ENCODE assay signal across 29 mouse cellular contexts in the genomic region with DNA sequence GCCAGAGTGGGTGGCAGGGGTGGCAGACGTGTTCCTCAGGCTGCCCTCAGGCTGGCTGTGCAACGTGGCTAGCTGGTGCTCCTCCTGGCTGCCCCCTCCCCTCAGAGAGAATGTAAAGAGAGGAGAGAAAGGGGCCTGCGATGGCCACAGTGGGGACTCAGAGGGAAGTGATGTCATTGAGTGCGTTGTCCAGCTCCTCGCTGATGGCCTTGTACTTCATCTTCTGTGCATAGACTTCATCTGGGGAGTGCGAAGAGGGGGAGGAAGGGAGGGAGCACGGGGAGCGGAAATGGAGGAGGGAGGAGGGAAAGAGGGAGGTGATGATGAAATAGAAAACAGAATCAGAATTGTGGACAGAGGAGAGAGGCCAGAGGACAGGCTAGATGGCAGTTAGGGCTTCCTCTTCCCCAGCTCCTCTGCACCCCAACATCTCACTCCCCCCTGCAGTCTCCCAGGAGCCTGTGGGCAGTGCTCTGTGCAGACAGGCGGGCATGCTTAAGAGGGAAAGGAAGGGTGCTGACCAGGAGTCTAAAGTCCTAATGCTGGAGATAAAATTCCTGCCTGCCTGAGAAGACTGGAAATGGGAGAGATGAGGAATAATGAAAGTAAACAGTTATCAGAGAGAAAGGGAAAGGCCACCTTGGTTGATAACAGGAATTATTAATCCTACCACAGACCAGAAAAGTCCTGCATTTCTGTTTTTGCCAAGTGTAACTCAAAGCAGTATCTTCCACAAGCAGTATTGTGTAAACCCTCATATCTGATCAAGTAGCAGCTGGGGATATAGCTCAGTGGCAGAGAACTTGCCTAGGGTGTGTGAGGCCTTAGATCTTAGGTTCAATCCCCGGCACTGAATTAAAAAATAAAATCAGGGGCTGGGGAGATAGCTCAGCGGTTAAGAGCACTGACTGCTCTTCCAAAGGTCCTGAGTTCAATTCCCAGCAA. TPM values are rescaled to one million over a fixed set of nuclear protein-coding genes. Genes with fewer than 3 reads are reported as not detected.
DNase-seq lines count a peak whose midpoint lies in the region; ATAC-seq and TF ChIP-seq lines count a peak whose summit lies in the region.
"Had no signal": no experiment of that assay in that cellular context is flagged by ENCODE, and none has a peak within 500 bp of the region (broad histone marks: within the 10 kb centered on the region; RNA-seq: fewer than 3 reads in every experiment).

No protein-coding gene starts in this region.

- peaks cover 10% of the 10 kb centered on the region for H3K4me1 ChIP-seq in heart, postnatal 0 days (ENCODE audit: control insufficient read depth, insufficient read depth)
- H3K4me1 ChIP-seq in intestine, embryonic 15.5 days (replicated peaks), result peaks cover 12% of the 10 kb centered on the region
- peaks cover 51% of the 10 kb centered on the region for H3K4me1 ChIP-seq in megakaryocyte, embryonic 14.5 days
- peaks cover 14% of the 10 kb centered on the region for H3K4me1 ChIP-seq in midbrain, embryonic 13.5 days (replicated peaks)

- H3K36me3 ChIP-seq in heart, postnatal 0 days (replicated peaks; ENCODE audit: control insufficient read depth, insufficient read depth, low read length), result peaks cover 16% of the 10 kb centered on the region; the same call in 1 of the 2 replicates
- peaks cover 8% of the 10 kb centered on the region for H3K36me3 ChIP-seq in intestine, embryonic 15.5 days
- peaks cover 4% of the 10 kb centered on the region for H3K36me3 ChIP-seq in megakaryocyte, embryonic 14.5 days (replicated peaks; ENCODE audit: low read length)
- H3K36me3 ChIP-seq in midbrain, embryonic 13.5 days, result no peaks in the 10 kb centered on the region
- H3K36me3 ChIP-seq: midbrain, embryonic 12.5 days had no signal

- peak; percentile 4 for DNase-seq in heart, postnatal 0 days (ENCODE audit: low spot score)
- no peak for DNase-seq in heart, postnatal 36 days
- peak; percentile 12 for DNase-seq in yolk sac, embryonic 10.5 days (ENCODE audit: low spot score)
- no peak for DNase-seq in ovary, postnatal 36 days (ENCODE audit: low spot score)
- DNase-seq: cerebellum, adult 11 months; cerebellum, postnatal 25 days; embryo, embryonic 11 days; gastrocnemius, postnatal 10 days; heart, adult 18-20 months; kidney, adult 18-20 months; lung, postnatal 4 days; thymus, postnatal 36 days had no signal

- TF ChIP-seq EP300 in heart, postnatal 0 days (IDR thresholded peaks at IDR 0.05; ENCODE audit: low read depth), result no peak

- intact Hi-C loops in heart, postnatal 36 days (cut with DNase I), result no loop called here

- no peak for ATAC-seq in heart, postnatal 0 days (ENCODE audit: insufficient read depth, low read depth)
- ATAC-seq in intestine, embryonic 15.5 days, result peak; percentile 48
- no peak for ATAC-seq in midbrain, embryonic 13.5 days
- ATAC-seq: forebrain, embryonic 13.5 days; hindbrain, postnatal 0 days had no signal

- no peak overlapping the region for H3K4me2 ChIP-seq in heart, postnatal 0 days (ENCODE audit: low read depth, low read length)
- no peak overlapping the region for H3K4me2 ChIP-seq in intestine, embryonic 15.5 days (replicated peaks)
- H3K4me2 ChIP-seq in midbrain, embryonic 13.5 days (replicated peaks), result no peak overlapping the region
- H3K4me2 ChIP-seq: embryonic facial prominence, embryonic 13.5 days; forebrain, embryonic 13.5 days; midbrain, embryonic 12.5 days had no signal

- H3K9me3 ChIP-seq in heart, postnatal 0 days (replicated peaks; ENCODE audit: control insufficient read depth, low read length), result no peaks in the 10 kb centered on the region
- no peaks in the 10 kb centered on the region for H3K9me3 ChIP-seq in intestine, embryonic 15.5 days
- H3K9me3 ChIP-seq in megakaryocyte, embryonic 14.5 days, result no peaks in the 10 kb centered on the region
- no peaks in the 10 kb centered on the region for H3K9me3 ChIP-seq in midbrain, embryonic 13.5 days
- H3K9me3 ChIP-seq: embryonic facial prominence, embryonic 13.5 days; forebrain, embryonic 13.5 days; midbrain, embryonic 12.5 days had no signal

- 58% methylated on average over 11 of the region's 11 CpGs for WGBS in heart, postnatal 0 days
- 59% methylated on average over 11 of the region's 11 CpGs for WGBS in intestine, embryonic 15.5 days
- 72% methylated on average over 11 of the region's 11 CpGs for WGBS in midbrain, embryonic 13.5 days

- TF ChIP-seq CTCF in heart, postnatal 0 days (IDR thresholded peaks at IDR 0.05; ENCODE audit: low read depth), result no peak

- H3K9ac ChIP-seq in heart, postnatal 0 days (replicated peaks; ENCODE audit: low read depth, low read length), result no peak overlapping the region
- no peak overlapping the region for H3K9ac ChIP-seq in intestine, embryonic 15.5 days
- no peak overlapping the region for H3K9ac ChIP-seq in midbrain, embryonic 13.5 days (replicated peaks)
- H3K9ac ChIP-seq: embryonic facial prominence, embryonic 13.5 days; forebrain, embryonic 13.5 days; midbrain, embryonic 12.5 days had no signal

- no peaks in the 10 kb centered on the region for H3K27me3 ChIP-seq in heart, postnatal 0 days (ENCODE audit: control insufficient read depth, insufficient read depth, low read length)
- peaks cover 5% of the 10 kb centered on the region; the same call in 1 of the 2 replicates for H3K27me3 ChIP-seq in intestine, embryonic 15.5 days (replicated peaks)
- H3K27me3 ChIP-seq in megakaryocyte, embryonic 14.5 days (replicated peaks), result peaks cover 31% of the 10 kb centered on the region
- peaks cover 14% of the 10 kb centered on the region for H3K27me3 ChIP-seq in midbrain, embryonic 13.5 days

- H3K4me3 ChIP-seq in heart, postnatal 0 days (ENCODE audit: low read depth, low read length), result no peak overlapping the region
- H3K4me3 ChIP-seq in intestine, embryonic 15.5 days (replicated peaks), result no peak overlapping the region
- H3K4me3 ChIP-seq in megakaryocyte, embryonic 14.5 days (replicated peaks), result peak overlapping the region; percentile 38
- H3K4me3 ChIP-seq in midbrain, embryonic 13.5 days (replicated peaks), result no peak overlapping the region
- H3K4me3 ChIP-seq: embryonic facial prominence, embryonic 13.5 days; erythroblast, embryonic 14.5 days; forebrain, embryonic 13.5 days; midbrain, embryonic 12.5 days had no signal

- no peak overlapping the region for H3K27ac ChIP-seq in heart, postnatal 0 days (ENCODE audit: low read depth)
- no peak overlapping the region for H3K27ac ChIP-seq in intestine, embryonic 15.5 days
- H3K27ac ChIP-seq in midbrain, embryonic 13.5 days, result no peak overlapping the region
- H3K27ac ChIP-seq: embryonic facial prominence, embryonic 13.5 days; forebrain, embryonic 13.5 days; hindbrain, postnatal 0 days; kidney, postnatal 0 days; midbrain, embryonic 12.5 days had no signal

RNA-seq across cellular contexts. Expression of gene Tpm2, which starts 7.5 kb away (rescaled TPM):
- 25.7 and 67.0 TPM in 2 replicates for total RNA-seq in heart, postnatal 0 days (2014; rRNA removed; ENCODE audit: low replicate concordance)
- polyA plus RNA-seq in heart, postnatal 0 days (2015; fragmentation: Nextera tagmentation; extraction: Ambion mirVana), result 109 TPM in 2 replicates
- 10 to 100 TPM; 29.1 to 29.2 TPM for total RNA-seq in heart, postnatal 36 days (2021)
- 510 and 514 TPM in 2 replicates for polyA plus RNA-seq in intestine, embryonic 15.5 days (2015; fragmentation: Nextera tagmentation; extraction: Ambion mirVana)
- 4.7 TPM in 1 of 2 replicates, not detected in the other for polyA plus RNA-seq in megakaryocyte, embryonic 14.5 days (2012; ENCODE audit: insufficient read depth, low replicate concordance)
- polyA plus RNA-seq in midbrain, embryonic 13.5 days (2015; fragmentation: Nextera tagmentation; extraction: Ambion mirVana), result 13.2 TPM in 2 replicates
- total RNA-seq: monocyte, adult 5-6 weeks had no signal
- polyA plus RNA-seq: erythroblast, embryonic 14.5 days had no signal

RNA-seq across cellular contexts. Expression of gene Car9, which starts 9.3 kb away (rescaled TPM):
- 4.6 TPM in 1 of 2 replicates, not detected in the other for total RNA-seq in heart, postnatal 0 days (2014; rRNA removed; ENCODE audit: low replicate concordance)
- 0.80 and 1.1 TPM in 2 replicates for polyA plus RNA-seq in heart, postnatal 0 days (2015; fragmentation: Nextera tagmentation; extraction: Ambion mirVana)
- total RNA-seq in heart, postnatal 36 days (2021), result under 1 TPM in 1 of 2 experiments, not detected in 1; 0.22 TPM
- polyA plus RNA-seq in intestine, embryonic 15.5 days (2015; fragmentation: Nextera tagmentation; extraction: Ambion mirVana), result 18.0 and 30.0 TPM in 2 replicates
- 1.4 and 11.2 TPM in 2 replicates for polyA plus RNA-seq in megakaryocyte, embryonic 14.5 days (2012; ENCODE audit: insufficient read depth, low replicate concordance)
- 0.19 and 0.27 TPM in 2 replicates for polyA plus RNA-seq in midbrain, embryonic 13.5 days (2015; fragmentation: Nextera tagmentation; extraction: Ambion mirVana)
- total RNA-seq: layer of hippocampus, postnatal 14 days had no signal
- polyA plus RNA-seq: erythroblast, embryonic 14.5 days had no signal

RNA-seq across cellular contexts. Expression of gene Arhgef39, which starts 16.5 kb away (rescaled TPM):
- 18.7 and 27.0 TPM in 2 replicates for total RNA-seq in heart, postnatal 0 days (2014; rRNA removed; ENCODE audit: low replicate concordance)
- polyA plus RNA-seq in heart, postnatal 0 days (2015; fragmentation: Nextera tagmentation; extraction: Ambion mirVana), result 7.3 and 8.8 TPM in 2 replicates
- total RNA-seq in heart, postnatal 36 days (2021), result under 1 TPM; 0.39 to 0.62 TPM
- 45.2 and 48.6 TPM in 2 replicates for polyA plus RNA-seq in intestine, embryonic 15.5 days (2015; fragmentation: Nextera tagmentation; extraction: Ambion mirVana)
- polyA plus RNA-seq in megakaryocyte, embryonic 14.5 days (2012; ENCODE audit: insufficient read depth, low replicate concordance), result 9.6 and 20.9 TPM in 2 replicates
- polyA plus RNA-seq in midbrain, embryonic 13.5 days (2015; fragmentation: Nextera tagmentation; extraction: Ambion mirVana), result 15.4 and 16.1 TPM in 2 replicates

RNA-seq across cellular contexts. Expression of gene Ccdc107, which starts 23.3 kb away (rescaled TPM):
- 26.6 and 44.0 TPM in 2 replicates for total RNA-seq in heart, postnatal 0 days (2014; rRNA removed; ENCODE audit: low replicate concordance)
- polyA plus RNA-seq in heart, postnatal 0 days (2015; fragmentation: Nextera tagmentation; extraction: Ambion mirVana), result 81.7 and 82.4 TPM in 2 replicates
- 10 to 100 TPM; 25.3 to 29.8 TPM for total RNA-seq in heart, postnatal 36 days (2021)
- 98.8 and 102 TPM in 2 replicates for polyA plus RNA-seq in intestine, embryonic 15.5 days (2015; fragmentation: Nextera tagmentation; extraction: Ambion mirVana)
- 74.6 and 104 TPM in 2 replicates for polyA plus RNA-seq in megakaryocyte, embryonic 14.5 days (2012; ENCODE audit: insufficient read depth, low replicate concordance)
- polyA plus RNA-seq in midbrain, embryonic 13.5 days (2015; fragmentation: Nextera tagmentation; extraction: Ambion mirVana), result 54.4 and 60.3 TPM in 2 replicates

RNA-seq across cellular contexts. Expression of gene Sit1, which starts 32.5 kb away (rescaled TPM):
- 2.8 TPM in 1 of 2 replicates, not detected in the other for total RNA-seq in heart, postnatal 0 days (2014; rRNA removed; ENCODE audit: low replicate concordance)
- polyA plus RNA-seq in heart, postnatal 0 days (2015; fragmentation: Nextera tagmentation; extraction: Ambion mirVana), result not detected in 2 replicates
- not detected for total RNA-seq in heart, postnatal 36 days (2021)
- not detected in 2 replicates for polyA plus RNA-seq in intestine, embryonic 15.5 days (2015; fragmentation: Nextera tagmentation; extraction: Ambion mirVana)
- polyA plus RNA-seq in megakaryocyte, embryonic 14.5 days (2012; ENCODE audit: insufficient read depth, low replicate concordance), result 3.9 TPM in 1 of 2 replicates, not detected in the other
- not detected in 2 replicates for polyA plus RNA-seq in midbrain, embryonic 13.5 days (2015; fragmentation: Nextera tagmentation; extraction: Ambion mirVana)
- total RNA-seq: adrenal gland, postnatal 36 days; gastrocnemius, postnatal 10 days; hindbrain, postnatal 0 days; layer of hippocampus, postnatal 14 days; liver, adult 2 months had no signal
- polyA plus RNA-seq: embryonic facial prominence, embryonic 13.5 days; erythroblast, embryonic 14.5 days; forebrain, embryonic 13.5 days; hindbrain, embryonic 11.5 days; hindbrain, postnatal 0 days; kidney, postnatal 0 days; limb, embryonic 11.5 days; midbrain, embryonic 12.5 days; neural tube, embryonic 11.5 days; stomach, embryonic 14.5 days had no signal

Comparison
In these comparisons a context has a peak if more than half of its experiments do, and no peak if none do; other contexts are left out.
1. DNase-seq: peak in heart, postnatal 0 days (single experiment) and yolk sac, embryonic 10.5 days (single experiment); none in heart, postnatal 36 days (0 of 2) and ovary, postnatal 36 days (single experiment).